Mouse (Mus musculus) cortical plate, adult 2 months (tissue): Measurements from ENCODE around the gene Irf3.

ENCODE experiments used
- CTCF ChIP-seq: fragments of 200-500 bp; IDR thresholded peaks from 2 replicates; pipeline ENCODE4 v1.5.1; 2011; ENCODE audit warnings: mild to moderate bottlenecking, control low read depth, low read length; ENCODE audit not compliant: insufficient read depth; ENCODE audit errors: extremely low read depth
- POLR2A ChIP-seq: fragments of 200-500 bp; IDR thresholded peaks from 2 replicates; pipeline ENCODE4 v1.6.1; 2011; ENCODE audit warnings: mild to moderate bottlenecking, low read length, control low read depth; ENCODE audit not compliant: insufficient read depth; ENCODE audit errors: extremely low read depth

- TF ChIP-seq CTCF (no peak), POLR2A (no peak)
These were observed 36.9 kb upstream of the Irf3 start for GRCm38 (mm10) chr7:44960512-44960910.
